Mouse (Mus musculus) kidney, adult 2 months (tissue): ENCODE measurements around the gene Zfp46.

Source experiments
- CTCF ChIP-seq: fragments of 200-500 bp; conservative IDR thresholded peaks from 2 replicates; pipeline ENCODE4 v1.5.1; 2011; ENCODE audit warnings: low read depth, mild to moderate bottlenecking, control low read depth, low read length, moderate library complexity, mixed read lengths; ENCODE audit not compliant: insufficient read depth, insufficient read length
- POLR2A ChIP-seq: fragments of 200-500 bp; IDR thresholded peaks from one replicate; pipeline ENCODE4 v1.6.1; 2011; ENCODE audit warnings: low read depth, low read length, control low read depth

- TF ChIP-seq CTCF (no peak), POLR2A (no peak)
Measured at GRCm38 (mm10) chr4:136317667-136318066, 33.2 kb downstream of the Zfp46 start.
